Mouse (Mus musculus) bone marrow macrophage, adult 2 months (primary cell): ENCODE results near the gene Itga11. TPM values are rescaled to one million over a fixed set of nuclear protein-coding genes. Genes with fewer than 3 reads are reported as not detected.

ENCODE experiments used
- H3K27ac ChIP-seq: 2 replicates; pipeline ENCODE4 v1.5.1; 2012; ENCODE audit warnings: low read depth, low read length; ENCODE audit not compliant: insufficient read depth
- H3K4me1 ChIP-seq: 2 replicates; pipeline ENCODE4 v1.6.1; 2012; ENCODE audit warnings: low read length; ENCODE audit not compliant: control insufficient read depth, insufficient read depth
- H3K4me3 ChIP-seq: 2 replicates; pipeline ENCODE4 v1.5.1; 2012; ENCODE audit warnings: mild to moderate bottlenecking, low read length, moderate library complexity; ENCODE audit not compliant: insufficient read depth
- CTCF ChIP-seq: IDR thresholded peaks from 2 replicates; pipeline ENCODE4 v1.5.1; 2012; ENCODE audit warnings: low read depth, mild to moderate bottlenecking, low read length, moderate library complexity
- POLR2A ChIP-seq: IDR thresholded peaks from 2 replicates; pipeline ENCODE4 v1.6.1; 2012; ENCODE audit warnings: mild to moderate bottlenecking, low read depth, low read length, borderline replicate concordance
- polyA plus RNA-seq: library from polyadenylated mRNA; stranded (reverse); fragments of >200 nt; gene quantifications from 2 replicates; pipeline ENCODE4 v1.2.4, GENCODE M21; 2012; ENCODE audit not compliant: missing spikeins, insufficient read depth, insufficient read length

Gene Itga11
- polyA plus RNA-seq, 1 experiment, result 0.46 TPM

DNA sequence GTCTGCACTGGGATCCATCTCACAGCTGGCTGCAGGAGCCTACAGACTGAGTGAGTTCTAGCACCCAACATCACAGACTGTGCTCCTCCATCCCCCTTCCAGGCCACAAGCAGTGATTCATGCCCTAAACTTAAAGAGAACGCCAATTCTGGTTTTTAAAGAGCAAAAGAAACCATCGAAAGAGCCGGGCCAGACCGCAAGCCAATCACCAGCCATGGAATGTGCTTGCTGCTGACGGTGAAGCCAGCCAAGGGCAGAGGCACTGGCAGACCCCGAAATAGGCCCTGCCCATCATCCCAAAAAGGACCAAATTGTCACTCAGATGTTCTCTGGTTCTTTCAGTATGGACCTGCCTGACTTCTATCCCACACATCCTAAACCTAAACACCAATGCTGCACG lies 6.7 kb downstream of the Itga11 start:
- no peak for TF ChIP-seq POLR2A
- no peak for TF ChIP-seq CTCF
- Histone ChIP-seq H3K4me3 (no peak overlapping the region), H3K4me1 (no peaks in the 10 kb centered on the region), H3K27ac (no peak overlapping the region)

DNA sequence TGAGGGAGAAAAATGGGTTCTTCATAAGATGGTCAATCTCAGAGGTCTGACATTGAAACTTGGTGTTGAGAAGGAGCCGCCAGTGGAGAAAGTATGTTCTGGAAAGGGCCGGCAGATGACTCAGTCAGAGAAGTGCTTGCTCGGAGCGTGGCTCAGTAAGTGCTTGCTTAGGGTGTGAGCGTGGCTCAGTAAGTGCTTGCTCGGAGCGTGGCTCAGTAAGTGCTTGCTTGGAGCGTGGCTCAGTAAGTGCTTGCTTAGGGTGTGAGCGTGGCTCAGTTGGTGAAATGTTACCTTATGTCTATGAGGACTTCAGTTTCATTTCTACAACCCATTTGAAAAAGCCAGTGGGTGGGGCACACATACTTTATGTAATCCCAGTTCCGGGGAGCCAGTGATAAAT lies 12.1 kb downstream of the Itga11 start:
- Histone ChIP-seq H3K4me3 (no peak overlapping the region), H3K27ac (no peak overlapping the region), H3K4me1 (no peaks in the 10 kb centered on the region)
- TF ChIP-seq POLR2A, result no peak

DNA sequence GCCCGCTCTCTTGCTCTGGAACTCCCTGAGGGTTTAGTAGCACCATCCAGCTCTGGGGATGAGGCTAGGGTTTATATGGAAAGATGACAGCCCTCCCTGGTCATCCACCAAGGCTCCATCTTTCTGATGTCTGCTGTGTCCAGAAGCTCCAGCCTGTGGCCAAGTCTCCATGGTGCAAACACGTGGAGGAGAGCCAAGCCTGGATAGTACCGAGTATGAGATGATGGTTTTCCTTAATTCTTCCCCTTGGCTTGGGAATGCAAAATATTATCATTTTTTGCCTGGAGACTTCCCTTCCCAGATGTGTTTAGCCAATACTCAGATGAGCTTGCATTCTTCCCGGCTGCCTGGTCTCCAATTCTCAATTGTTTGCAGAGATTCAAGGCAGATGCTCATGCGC lies 16.4 kb downstream of the Itga11 start:
- Histone ChIP-seq H3K4me1 (no peaks in the 10 kb centered on the region), H3K27ac (no peak overlapping the region), H3K4me3 (no peak overlapping the region)
- TF ChIP-seq POLR2A (no peak), CTCF (no peak)

DNA sequence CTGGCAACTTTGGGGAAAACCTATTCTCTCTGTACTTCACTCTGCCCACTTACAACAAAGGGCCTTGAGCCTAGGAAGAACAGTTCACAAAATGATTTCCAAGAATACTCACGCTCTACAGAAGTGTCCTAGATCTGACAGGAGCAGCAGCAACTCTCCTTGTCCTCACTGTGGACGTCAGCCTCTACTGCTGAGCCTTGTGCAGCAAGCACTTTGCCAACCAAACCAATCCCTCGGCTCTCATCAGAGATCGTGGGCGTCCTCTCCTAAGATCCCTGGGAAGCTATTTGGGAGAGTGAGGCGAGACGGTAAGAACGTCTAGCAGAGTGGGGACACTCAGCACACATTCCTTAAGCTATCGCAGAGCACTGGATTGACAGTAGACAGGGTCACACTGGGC lies 17.6 kb downstream of the Itga11 start:
- H3K4me1 ChIP-seq, result no peaks in the 10 kb centered on the region
- no peak for TF ChIP-seq CTCF
- no peak for TF ChIP-seq POLR2A
- H3K4me3 ChIP-seq, result no peak overlapping the region
- no peak overlapping the region for H3K27ac ChIP-seq

DNA sequence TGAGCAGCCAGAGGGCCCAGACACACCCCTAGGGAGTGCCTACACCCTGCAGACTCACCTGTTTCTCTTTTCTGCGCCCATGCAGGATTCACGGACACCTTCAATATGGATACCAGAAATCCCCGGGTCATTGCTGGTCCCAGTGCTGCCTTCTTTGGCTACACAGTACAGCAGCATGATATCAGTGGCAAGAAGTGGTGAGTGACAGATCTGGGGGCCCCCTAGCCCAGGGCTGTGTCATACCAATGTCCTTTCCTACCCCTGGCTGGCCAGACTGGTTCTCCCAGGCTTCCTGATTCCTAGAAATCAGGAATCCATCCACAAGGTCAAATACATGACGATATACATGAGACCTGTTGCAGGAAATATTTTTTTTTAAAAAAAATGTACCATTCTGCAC lies 19.2 kb downstream of the Itga11 start:
- Histone ChIP-seq H3K4me1 (no peaks in the 10 kb centered on the region), H3K27ac (no peak overlapping the region), H3K4me3 (no peak overlapping the region)
- TF ChIP-seq POLR2A, result no peak
- TF ChIP-seq CTCF, result no peak

DNA sequence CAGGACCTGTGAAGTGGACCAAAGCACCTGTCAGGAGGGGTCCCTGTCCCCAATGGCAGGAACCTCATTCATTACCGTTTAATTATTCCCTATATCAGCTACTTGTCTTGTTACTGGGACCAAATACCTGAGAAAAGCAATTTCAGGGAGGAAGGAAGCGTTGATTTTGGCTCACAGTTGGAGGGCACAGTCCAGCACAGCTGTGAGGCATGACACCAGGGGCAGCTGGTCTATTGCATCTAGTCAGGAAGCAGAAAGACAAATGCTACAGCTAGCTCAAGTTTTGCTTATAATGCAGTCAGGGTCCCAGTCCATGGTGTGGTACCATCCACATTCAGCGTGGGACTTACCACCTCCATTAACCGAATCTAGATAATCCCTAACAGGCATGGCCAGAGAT lies 29.6 kb downstream of the Itga11 start:
- Histone ChIP-seq H3K4me1 (no peaks in the 10 kb centered on the region), H3K4me3 (no peak overlapping the region), H3K27ac (no peak overlapping the region)
- no peak for TF ChIP-seq POLR2A
- no peak for TF ChIP-seq CTCF

DNA sequence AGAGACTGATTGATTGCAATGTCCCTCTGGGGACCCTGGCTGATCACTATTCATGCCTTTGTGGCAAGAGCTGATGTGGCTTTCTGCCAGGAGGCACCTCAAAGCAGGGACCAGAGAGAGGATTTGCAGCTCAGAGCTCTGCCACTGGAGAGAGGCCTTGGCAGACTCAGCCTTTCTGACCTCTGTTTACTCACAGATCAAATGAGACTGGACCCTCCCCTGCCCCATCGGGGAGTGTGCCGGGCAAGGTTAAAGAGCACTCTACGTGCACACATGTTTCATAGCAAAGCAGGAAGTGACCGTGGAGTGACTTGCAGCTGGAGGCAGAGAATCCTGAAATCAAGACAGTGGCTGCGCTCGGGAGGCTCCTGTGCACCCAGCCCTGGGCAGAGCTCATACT lies 30.2 kb downstream of the Itga11 start:
- H3K4me1 ChIP-seq, result no peaks in the 10 kb centered on the region
- no peak overlapping the region for H3K27ac ChIP-seq
- TF ChIP-seq CTCF, result no peak
- TF ChIP-seq POLR2A, result no peak
- H3K4me3 ChIP-seq, result no peak overlapping the region

DNA sequence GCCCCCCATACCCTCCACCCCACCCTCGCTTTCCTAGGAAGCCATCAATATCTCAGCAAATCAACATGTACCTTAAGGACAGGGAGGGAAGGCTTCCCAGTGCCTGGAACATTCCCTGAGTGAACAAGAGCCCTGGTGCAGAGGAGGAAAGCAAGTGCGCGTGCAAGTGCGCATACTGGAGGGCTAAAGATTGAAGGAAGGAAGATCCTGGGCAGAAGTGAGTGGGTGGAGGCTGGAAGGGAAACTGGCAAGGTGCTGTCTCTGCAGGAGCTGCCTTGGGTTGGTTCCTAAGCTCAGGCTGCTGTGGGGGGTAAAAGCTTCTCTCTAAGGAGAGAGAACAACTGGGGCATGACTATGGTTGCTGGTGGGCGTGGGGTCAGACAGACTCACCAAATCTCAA lies 32.4 kb downstream of the Itga11 start:
- Histone ChIP-seq H3K27ac (no peak overlapping the region), H3K4me3 (no peak overlapping the region), H3K4me1 (no peaks in the 10 kb centered on the region)
- TF ChIP-seq POLR2A (no peak), CTCF (no peak)

DNA sequence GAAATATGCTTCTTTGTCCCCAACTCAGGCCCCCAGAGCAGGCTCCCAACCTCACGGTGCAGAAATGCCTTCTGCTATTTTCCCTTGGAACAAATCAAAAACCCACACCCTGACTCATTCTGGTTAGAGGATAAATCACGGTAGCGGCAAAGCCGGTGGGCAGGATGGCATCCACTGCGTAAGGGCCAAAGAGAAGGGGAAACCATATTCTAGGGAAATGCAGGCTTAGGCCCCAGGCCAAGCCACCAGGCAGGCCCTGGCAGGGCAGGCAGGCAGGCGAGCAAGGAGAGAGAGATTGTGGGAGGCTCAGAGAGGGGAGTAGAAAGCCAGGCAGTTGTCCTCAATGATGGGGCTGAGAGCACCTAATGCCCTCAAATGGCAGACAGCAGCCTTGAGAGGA lies 34.7 kb downstream of the Itga11 start:
- H3K4me3 ChIP-seq, result no peak overlapping the region
- H3K27ac ChIP-seq, result no peak overlapping the region
- TF ChIP-seq POLR2A, result no peak
- TF ChIP-seq CTCF, result no peak
- no peaks in the 10 kb centered on the region for H3K4me1 ChIP-seq

DNA sequence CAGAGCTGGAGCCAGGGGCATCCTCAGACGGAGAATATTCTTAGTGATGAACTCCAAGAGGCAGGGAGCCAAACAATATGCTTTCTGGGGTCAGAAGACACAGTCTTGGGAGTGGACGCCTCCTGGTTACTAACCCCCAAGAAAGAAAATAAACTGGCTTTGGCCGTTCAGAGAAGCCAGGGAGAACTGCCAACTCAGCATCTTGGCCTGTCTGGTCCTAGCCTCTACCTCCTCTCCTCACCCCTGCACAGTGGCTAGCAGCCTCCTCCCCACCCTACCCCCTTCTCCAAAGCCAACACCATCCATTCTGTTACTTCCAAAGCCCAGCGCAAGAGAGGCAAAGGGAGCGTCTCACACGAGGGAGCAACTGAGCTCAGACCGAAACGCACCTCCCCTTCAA lies 35.4 kb downstream of the Itga11 start:
- no peak overlapping the region for H3K4me3 ChIP-seq
- no peaks in the 10 kb centered on the region for H3K4me1 ChIP-seq
- TF ChIP-seq POLR2A (no peak), CTCF (no peak)
- no peak overlapping the region for H3K27ac ChIP-seq

DNA sequence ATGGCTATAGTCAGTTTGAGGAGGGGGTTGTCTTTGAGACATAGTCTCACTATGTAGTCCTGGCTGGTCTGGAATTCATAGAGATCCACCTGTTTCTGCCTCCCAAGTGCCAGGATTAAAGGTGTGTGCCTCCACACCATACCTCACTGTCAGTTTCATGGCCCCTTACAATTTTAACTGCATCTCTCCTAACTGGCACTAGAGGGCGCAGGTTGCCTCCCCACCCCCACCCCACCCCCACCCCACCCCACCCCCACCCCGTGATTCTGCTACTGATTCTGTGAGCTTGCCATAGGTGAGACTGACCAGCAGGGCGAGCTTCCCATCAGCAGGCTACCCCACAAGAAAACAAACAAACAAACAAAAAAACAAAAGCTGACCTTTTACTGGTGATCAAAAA lies 36.7 kb downstream of the Itga11 start:
- Histone ChIP-seq H3K27ac (no peak overlapping the region), H3K4me1 (no peaks in the 10 kb centered on the region), H3K4me3 (no peak overlapping the region)
- TF ChIP-seq CTCF (no peak), POLR2A (no peak)

DNA sequence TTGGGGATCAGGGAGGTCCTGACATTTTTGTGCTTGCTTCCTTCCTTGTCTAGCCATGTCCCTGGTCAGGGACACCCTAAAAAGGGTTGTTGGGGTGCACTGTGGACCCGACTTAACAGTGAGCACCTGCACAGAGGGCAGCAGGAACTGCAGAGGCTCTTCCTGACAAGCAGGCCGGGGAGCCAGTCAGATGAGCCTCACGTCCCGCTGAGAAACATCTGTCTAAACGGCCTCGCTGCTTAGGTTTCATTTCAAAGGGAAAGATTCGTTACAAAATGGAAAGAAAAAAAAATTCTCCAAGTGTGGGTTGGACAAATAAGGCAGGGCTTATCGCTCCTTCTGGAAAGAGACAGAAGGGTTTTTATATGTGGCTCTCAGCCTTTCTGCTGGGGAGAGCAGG lies 40.4 kb downstream of the Itga11 start:
- no peaks in the 10 kb centered on the region for H3K4me1 ChIP-seq
- no peak overlapping the region for H3K4me3 ChIP-seq
- no peak overlapping the region for H3K27ac ChIP-seq
- TF ChIP-seq POLR2A (no peak), CTCF (no peak)
